ENCODE assay signal across 14 mouse cellular contexts in the genomic region with DNA sequence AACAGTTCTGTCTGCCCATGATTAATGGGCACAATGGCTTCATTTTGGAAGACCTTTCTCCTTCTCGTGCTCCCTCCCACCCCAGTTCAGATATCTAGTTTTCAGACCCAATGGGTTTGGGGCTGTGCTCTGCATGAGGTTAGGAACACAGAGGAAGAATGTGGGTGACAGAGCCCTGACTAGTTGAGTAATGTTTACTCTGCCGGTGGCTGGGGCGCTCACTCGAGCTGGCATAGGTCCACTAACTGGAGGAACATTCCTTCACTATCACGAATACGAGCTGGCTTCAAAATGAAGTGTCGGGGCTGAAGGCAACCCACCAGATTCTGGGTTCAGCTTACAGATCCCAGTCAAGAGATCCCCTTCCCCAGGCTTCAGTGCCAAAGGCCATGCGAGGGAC. TPM values are rescaled to one million over a fixed set of nuclear protein-coding genes. Genes with fewer than 3 reads are reported as not detected.
DNase-seq lines count a peak whose midpoint lies in the region; ATAC-seq and TF ChIP-seq lines count a peak whose summit lies in the region.
"Had no signal": no experiment of that assay in that cellular context is flagged by ENCODE, and none has a peak within 500 bp of the region (broad histone marks: within the 10 kb centered on the region; RNA-seq: fewer than 3 reads in every experiment).

No protein-coding gene starts in this region.

- ATAC-seq in embryonic facial prominence, embryonic 14.5 days (ENCODE audit: low read depth): no peak
- ATAC-seq in liver, postnatal 0 days: peak; percentile 71
- ATAC-seq in stomach, postnatal 0 days (ENCODE audit: low FRiP score, low TSS enrichment): peak; percentile 77

- H3K9ac ChIP-seq in embryonic facial prominence, embryonic 14.5 days (ENCODE audit: low read depth, low read length): no peak overlapping the region
- H3K9ac ChIP-seq in liver, postnatal 0 days (replicated peaks): no peak overlapping the region; the same call in 1 of the 2 replicates
- H3K9ac ChIP-seq in stomach, postnatal 0 days (ENCODE audit: low read length): 0 out of 2 replicates have a peak overlapping the region, but pooled peaks have one; percentile 4
- H3K9ac ChIP-seq: hindbrain, embryonic 13.5 days; neural tube, embryonic 13.5 days had no signal

- H3K27ac ChIP-seq in embryonic facial prominence, embryonic 14.5 days (replicated peaks; ENCODE audit: low read depth, low read length): no peak overlapping the region
- H3K27ac ChIP-seq in embryonic facial prominence, embryonic 10.5 days (replicated peaks): no peak overlapping the region
- peak overlapping the region; percentile 84 for H3K27ac ChIP-seq in liver, postnatal 0 days (ENCODE audit: low read depth)
- peak overlapping the region; percentile 49; the same call in 1 of the 2 replicates for H3K27ac ChIP-seq in stomach, postnatal 0 days (replicated peaks)
- H3K27ac ChIP-seq: hindbrain, embryonic 13.5 days; neural tube, embryonic 13.5 days had no signal

- no peak overlapping the region for H3K4me3 ChIP-seq in embryonic facial prominence, embryonic 14.5 days (ENCODE audit: low read depth, low read length)
- no peak overlapping the region for H3K4me3 ChIP-seq in embryonic facial prominence, embryonic 10.5 days
- H3K4me3 ChIP-seq in liver, postnatal 0 days (ENCODE audit: low read depth, low read length): no peak overlapping the region
- H3K4me3 ChIP-seq in stomach, postnatal 0 days (ENCODE audit: low read depth, low read length): no peak overlapping the region
- H3K4me3 ChIP-seq: hindbrain, embryonic 13.5 days; neural tube, embryonic 13.5 days had no signal

- WGBS in embryonic facial prominence, embryonic 14.5 days: 66% methylated on average over 8 of the region's 8 CpGs
- 82% methylated on average over 8 of the region's 8 CpGs for whole genome bisulfite sequencing in embryonic facial prominence, embryonic 10.5 days
- WGBS in liver, postnatal 0 days (ENCODE audit: insufficient replicate concordance): 60% methylated on average over 8 of the region's 8 CpGs
- 23% methylated on average over 8 of the region's 8 CpGs for WGBS in stomach, postnatal 0 days

- no peak for TF ChIP-seq EP300 in liver, postnatal 0 days (IDR thresholded peaks at IDR 0.05; ENCODE audit: low read depth)
- TF ChIP-seq EP300 in stomach, postnatal 0 days (optimal IDR thresholded peaks at IDR 0.05): no peak

- H3K4me1 ChIP-seq in embryonic facial prominence, embryonic 14.5 days (ENCODE audit: control insufficient read depth, insufficient read depth, low read length): no peaks in the 10 kb centered on the region
- peaks cover 5% of the 10 kb centered on the region; the same call in 1 of the 2 replicates for H3K4me1 ChIP-seq in embryonic facial prominence, embryonic 10.5 days
- H3K4me1 ChIP-seq in liver, postnatal 0 days (ENCODE audit: insufficient read depth): peaks cover 24% of the 10 kb centered on the region
- no peaks in the 10 kb centered on the region; the same call in 1 of the 2 replicates for H3K4me1 ChIP-seq in stomach, postnatal 0 days (replicated peaks; ENCODE audit: control insufficient read depth, insufficient read depth)
- H3K4me1 ChIP-seq: hindbrain, embryonic 13.5 days; neural tube, embryonic 13.5 days had no signal

- H3K27me3 ChIP-seq in embryonic facial prominence, embryonic 14.5 days (replicated peaks; ENCODE audit: control insufficient read depth, insufficient read depth, low read length): no peaks in the 10 kb centered on the region
- H3K27me3 ChIP-seq in embryonic facial prominence, embryonic 10.5 days (replicated peaks; ENCODE audit: low read depth, poor library complexity, severe bottlenecking): no peaks in the 10 kb centered on the region
- H3K27me3 ChIP-seq in liver, postnatal 0 days (ENCODE audit: insufficient read depth, low read length): no peaks in the 10 kb centered on the region
- H3K27me3 ChIP-seq in stomach, postnatal 0 days (ENCODE audit: control insufficient read depth, insufficient read depth, low read length): no peaks in the 10 kb centered on the region

- peak; percentile 8 for DNase-seq in embryonic facial prominence, embryonic 14.5 days (ENCODE audit: low spot score)
- DNase-seq in embryonic facial prominence, embryonic 10.5 days (ENCODE audit: low spot score): no peak
- peak; percentile 42 for DNase-seq in urinary bladder, postnatal 25 days (ENCODE audit: low spot score)
- DNase-seq in urinary bladder, postnatal 10 days (ENCODE audit: low spot score): no peak
- DNase-seq in liver, postnatal 0 days: peak; percentile 53
- peak; percentile 75 for DNase-seq in stomach, postnatal 0 days (ENCODE audit: low spot score)
- DNase-seq in cerebellum, adult 9-11 months: no peak
- DNase-seq in cerebellum, adult 11-12 months: no peak
- DNase-seq: layer of hippocampus, postnatal 36 days; right cerebral cortex, postnatal 25 days had no signal

- H3K36me3 ChIP-seq in embryonic facial prominence, embryonic 14.5 days (ENCODE audit: control insufficient read depth, insufficient read depth, low read length): no peaks in the 10 kb centered on the region
- no peaks in the 10 kb centered on the region for H3K36me3 ChIP-seq in embryonic facial prominence, embryonic 10.5 days (replicated peaks)
- H3K36me3 ChIP-seq in liver, postnatal 0 days (replicated peaks; ENCODE audit: insufficient read depth, low read length): no peaks in the 10 kb centered on the region; the same call in 1 of the 2 replicates
- H3K36me3 ChIP-seq in stomach, postnatal 0 days (ENCODE audit: control insufficient read depth, insufficient read depth, low read length): no peaks in the 10 kb centered on the region
- H3K36me3 ChIP-seq: hindbrain, embryonic 13.5 days; neural tube, embryonic 13.5 days had no signal

- TF ChIP-seq CTCF in liver, postnatal 0 days (IDR thresholded peaks at IDR 0.05; ENCODE audit: low read depth): no peak
- TF ChIP-seq CTCF in stomach, postnatal 0 days (IDR thresholded peaks at IDR 0.05; ENCODE audit: low read depth): no peak

- H3K9me3 ChIP-seq in embryonic facial prominence, embryonic 14.5 days (ENCODE audit: control insufficient read depth, low read length): no peaks in the 10 kb centered on the region
- H3K9me3 ChIP-seq in embryonic facial prominence, embryonic 10.5 days: no peaks in the 10 kb centered on the region
- H3K9me3 ChIP-seq in liver, postnatal 0 days (ENCODE audit: low read length): no peaks in the 10 kb centered on the region
- H3K9me3 ChIP-seq in stomach, postnatal 0 days (ENCODE audit: control insufficient read depth, low read length): no peaks in the 10 kb centered on the region
- H3K9me3 ChIP-seq: hindbrain, embryonic 13.5 days; neural tube, embryonic 13.5 days had no signal

- no peak overlapping the region for H3K4me2 ChIP-seq in embryonic facial prominence, embryonic 14.5 days (ENCODE audit: low read depth, low read length)
- H3K4me2 ChIP-seq in liver, postnatal 0 days (ENCODE audit: low read depth, low read length): peak overlapping the region; percentile 29; the same call in 1 of the 2 replicates
- H3K4me2 ChIP-seq in stomach, postnatal 0 days (replicated peaks; ENCODE audit: low read depth): no peak overlapping the region
- H3K4me2 ChIP-seq: hindbrain, embryonic 13.5 days; neural tube, embryonic 13.5 days had no signal

RNA-seq across cellular contexts. Expression of a gene that starts 27.9 kb away (rescaled TPM):
- polyA plus RNA-seq in embryonic facial prominence, embryonic 14.5 days (2014; fragmentation: Nextera tagmentation; extraction: Ambion mirVana): 0.09 TPM in 1 of 2 replicates, not detected in the other
- 0.07 and 0.18 TPM in 2 replicates for polyA plus RNA-seq in embryonic facial prominence, embryonic 10.5 days (2016; fragmentation: Nextera tagmentation; extraction: Ambion mirVana)
- polyA plus RNA-seq in liver, postnatal 0 days (2015; fragmentation: Nextera tagmentation; extraction: Ambion mirVana): 4.9 and 5.4 TPM in 2 replicates
- polyA plus RNA-seq in stomach, postnatal 0 days (2015; fragmentation: Nextera tagmentation; extraction: Ambion mirVana): 4.8 and 5.0 TPM in 2 replicates
- polyA plus RNA-seq: C2C12; embryonic facial prominence, embryonic 11.5 days had no signal

Comparison
In these comparisons a context has a peak if more than half of its experiments do, and no peak if none do; other contexts are left out.
1. DNase-seq: peak in embryonic facial prominence, embryonic 14.5 days (single experiment), urinary bladder, postnatal 25 days (single experiment), liver, postnatal 0 days (single experiment) and stomach, postnatal 0 days (single experiment); none in embryonic facial prominence, embryonic 10.5 days (single experiment), urinary bladder, postnatal 10 days (single experiment), cerebellum, adult 9-11 months (single experiment) and cerebellum, adult 11-12 months (single experiment).
2. H3K27ac ChIP-seq: peak in liver, postnatal 0 days (single experiment) and stomach, postnatal 0 days (single experiment); none in embryonic facial prominence, embryonic 14.5 days (single experiment) and embryonic facial prominence, embryonic 10.5 days (single experiment).